Mouse (Mus musculus) CH12.LX (cell line): ENCODE results near the gene Ddx55. TPM values are rescaled to one million over a fixed set of nuclear protein-coding genes. Genes with fewer than 3 reads are reported as not detected.

Source experiments
- DNase-seq: peaks from one replicate; pipeline ENCODE4 v3.0.0-alpha.2; 2013; ENCODE audit errors: extremely low read depth
- H3K27ac ChIP-seq: 2 replicates; pipeline ENCODE4 v1.5.1; 2012; ENCODE audit warnings: low read depth, mild to moderate bottlenecking, control low read depth, moderate library complexity; ENCODE audit not compliant: insufficient read depth
- H3K27me3 ChIP-seq: replicated peaks from 2 replicates; pipeline ENCODE3; 2012; ENCODE audit warnings: inconsistent platforms
- H3K36me3 ChIP-seq, 2 experiments: replicated peaks in 1 of 2; 2 replicates each; pipeline versions ENCODE3 to v1.6.1; 2012; ENCODE audit warnings: inconsistent platforms in 1 of 2, low read length in 1 of 2, mild to moderate bottlenecking in 1 of 2, mixed read lengths in 1 of 2, moderate library complexity in 1 of 2; ENCODE audit not compliant: control insufficient read depth in 1 of 2, insufficient read depth in 1 of 2
- H3K4me1 ChIP-seq, 2 experiments: 2 replicates each; pipeline ENCODE4 v1.6.1; 2012; ENCODE audit warnings: inconsistent platforms in 1 of 2, moderate library complexity in 1 of 2; ENCODE audit not compliant: insufficient read depth in 2 of 2, control insufficient read depth in 1 of 2
- H3K4me2 ChIP-seq: 2 replicates; pipeline ENCODE4 v1.6.1; 2012; ENCODE audit warnings: low read depth, mild to moderate bottlenecking, control low read depth; ENCODE audit not compliant: poor library complexity, insufficient read depth, severe bottlenecking
- H3K4me3 ChIP-seq, 3 experiments: fragments of 150-350 bp in 1 of 3; sonication (generic) in 1 of 3; replicated peaks in 1 of 3; 2 replicates each; pipeline versions ENCODE3 to v1.5.1; 2011 to 2012; ENCODE audit warnings: low read depth in 2 of 3, low read length in 2 of 3, mild to moderate bottlenecking in 2 of 3, moderate library complexity in 2 of 3, control low read depth in 1 of 3, improper control_type of control experiment in 1 of 3, inconsistent platforms in 1 of 3, mixed read lengths in 1 of 3; ENCODE audit not compliant: poor library complexity in 1 of 3
- H3K79me2 ChIP-seq: replicated peaks from 2 replicates; pipeline ENCODE4 v1.6.1; 2012; ENCODE audit warnings: mild to moderate bottlenecking, moderate library complexity; ENCODE audit not compliant: control insufficient read depth, poor library complexity, insufficient read depth, severe bottlenecking; ENCODE audit errors: extremely low read depth
- H3K9ac ChIP-seq: 2 replicates; pipeline ENCODE4 v1.6.1; 2012; ENCODE audit warnings: low read depth, mild to moderate bottlenecking, control low read depth, moderate library complexity; ENCODE audit not compliant: insufficient read depth
- H3K9me3 ChIP-seq: replicated peaks from 2 replicates; pipeline ENCODE3; 2012; ENCODE audit warnings: low read length, inconsistent platforms, mixed read lengths
- CHD1 ChIP-seq: IDR thresholded peaks from 2 replicates; pipeline ENCODE4 v1.6.1; 2012; ENCODE audit warnings: low read depth, low read length, improper control_type of control experiment, inconsistent platforms
- CHD2 ChIP-seq: IDR thresholded peaks from 2 replicates; pipeline ENCODE4 v1.6.1; 2011; ENCODE audit warnings: low read length, improper control_type of control experiment
- CTCF ChIP-seq, 2 experiments: IDR thresholded peaks in 1 of 2; conservative IDR thresholded peaks in 1 of 2; 2 replicates each; pipeline ENCODE4 v1.5.1; 2011 to 2012; ENCODE audit warnings: low read depth in 2 of 2, low read length in 2 of 2, improper control_type of control experiment in 1 of 2, inconsistent platforms in 1 of 2, mild to moderate bottlenecking in 1 of 2, moderate library complexity in 1 of 2
- EP300 ChIP-seq: IDR thresholded peaks from 2 replicates; pipeline ENCODE4 v1.6.1; 2011; ENCODE audit warnings: low read length, improper control_type of control experiment
- ETS1 ChIP-seq: conservative IDR thresholded peaks from 2 replicates; pipeline ENCODE4 v1.6.1; 2012; ENCODE audit warnings: low read depth, mild to moderate bottlenecking, inconsistent platforms, low read length, improper control_type of control experiment, moderate library complexity
- GABPA ChIP-seq: IDR thresholded peaks from 2 replicates; pipeline ENCODE4 v1.6.1; 2012; ENCODE audit warnings: low read depth, low read length, improper control_type of control experiment, inconsistent platforms; ENCODE audit not compliant: insufficient replicate concordance
- JUND ChIP-seq: conservative IDR thresholded peaks from 2 replicates; pipeline ENCODE4 v1.6.1; 2011; ENCODE audit warnings: low read depth, low read length, improper control_type of control experiment
- KAT2A ChIP-seq: IDR thresholded peaks from 2 replicates; pipeline ENCODE4 v1.6.1; 2012; ENCODE audit warnings: low read length, improper control_type of control experiment, inconsistent platforms; ENCODE audit not compliant: insufficient replicate concordance
- MAX ChIP-seq: IDR thresholded peaks from 2 replicates; pipeline ENCODE4 v1.6.1; 2011; ENCODE audit warnings: low read length, improper control_type of control experiment
- MAZ ChIP-seq: IDR thresholded peaks from 2 replicates; pipeline ENCODE4 v1.6.1; 2012; ENCODE audit warnings: low read depth, mild to moderate bottlenecking, inconsistent platforms, low read length, improper control_type of control experiment, moderate library complexity
- MYC ChIP-seq: IDR thresholded peaks from 2 replicates; pipeline ENCODE4 v1.6.1; 2011; ENCODE audit warnings: low read depth, mild to moderate bottlenecking, improper control_type of control experiment, low read length
- NRF1 ChIP-seq: IDR thresholded peaks from 2 replicates; pipeline ENCODE4 v1.6.1; 2014; ENCODE audit warnings: low read depth, mild to moderate bottlenecking, inconsistent platforms, low read length, improper control_type of control experiment, moderate library complexity
- PAX5 ChIP-seq: IDR thresholded peaks from 2 replicates; pipeline ENCODE4 v1.6.1; 2012; ENCODE audit warnings: low read length, inconsistent platforms, mixed read lengths
- POLR2A ChIP-seq: IDR thresholded peaks from 2 replicates; pipeline ENCODE4 v1.6.1; 2011; ENCODE audit warnings: low read depth, mild to moderate bottlenecking, improper control_type of control experiment, low read length
- POLR2AphosphoS2 ChIP-seq: IDR thresholded peaks from 2 replicates; pipeline ENCODE4 v1.6.1; 2011; ENCODE audit warnings: low read depth, low read length, improper control_type of control experiment
- RAD21 ChIP-seq: IDR thresholded peaks from 2 replicates; pipeline ENCODE4 v1.6.1; 2011; ENCODE audit warnings: low read depth, mild to moderate bottlenecking, low read length, improper control_type of control experiment, moderate library complexity
- RCOR1 ChIP-seq: conservative IDR thresholded peaks from 2 replicates; pipeline ENCODE4 v1.6.1; 2012; ENCODE audit warnings: low read depth, mild to moderate bottlenecking, inconsistent platforms, low read length, improper control_type of control experiment
- SIN3A ChIP-seq: IDR thresholded peaks from 2 replicates; pipeline ENCODE4 v1.6.1; 2012; ENCODE audit warnings: low read length, improper control_type of control experiment, inconsistent platforms
- TBP ChIP-seq: conservative IDR thresholded peaks from 2 replicates; pipeline ENCODE4 v1.6.1; 2011; ENCODE audit warnings: low read depth, low read length, improper control_type of control experiment
- UBTF ChIP-seq: IDR thresholded peaks from 2 replicates; pipeline ENCODE4 v1.6.1; 2012; ENCODE audit warnings: low read depth, mild to moderate bottlenecking, inconsistent platforms, low read length, improper control_type of control experiment, moderate library complexity
- USF1 ChIP-seq: IDR thresholded peaks from 2 replicates; pipeline ENCODE4 v1.6.1; 2014; ENCODE audit warnings: low read depth, mild to moderate bottlenecking, inconsistent platforms, low read length, improper control_type of control experiment
- ZC3H11A ChIP-seq: IDR thresholded peaks from 2 replicates; pipeline ENCODE4 v1.6.1; 2012; ENCODE audit warnings: low read depth, mild to moderate bottlenecking, inconsistent platforms, low read length, improper control_type of control experiment
- ZKSCAN1 ChIP-seq: IDR thresholded peaks from 2 replicates; pipeline ENCODE4 v1.6.1; 2012; ENCODE audit warnings: low read depth, inconsistent platforms, low read length, improper control_type of control experiment, borderline replicate concordance
- ZMIZ1 ChIP-seq: IDR thresholded peaks from 2 replicates; pipeline ENCODE4 v1.6.1; 2012; ENCODE audit warnings: low read depth, mild to moderate bottlenecking, inconsistent platforms, low read length, improper control_type of control experiment
- dilution Hi-C: fragments of 300-500 bp; cut with MboI; formaldehyde crosslinking; loops from 2 replicates; pipeline ENCODE4 v1.14.3; 2020; ENCODE audit warnings: low sequenced_read_pairs; ENCODE audit not compliant: extremely low pct_unique_long_range_greater_than_20kb, extremely low pct_ligation_motif_present
- in situ Hi-C: fragments of 300-500 bp; cut with MboI; formaldehyde crosslinking; loops from 3 replicates; pipeline ENCODE4 v1.14.3; 2019; ENCODE audit warnings: low sequenced_read_pairs, low pct_ligation_motif_present, low pct_unique_long_range_greater_than_20kb, mixed read lengths
- polyA plus RNA-seq: library from polyadenylated mRNA; unstranded; fragments of >175 nt; gene quantifications from 2 replicates; pipeline ENCODE4 v1.2.1, GENCODE M21; 2012; ENCODE audit warnings: low read depth; ENCODE audit not compliant: insufficient read length
- total RNA-seq, 2 experiments: library from RNA; depleted of rRNA; stranded (reverse); fragments of 300-350 nt in 1 of 2; fragments of >200 nt in 1 of 2; gene quantifications; 2 replicates each; pipeline ENCODE4 v1.2.3; 2012 to 2014

Ddx55 gene
- total and polyA plus RNA-seq, 3 experiments: 15.1 to 25.9 (median 18.2) TPM

DNA sequence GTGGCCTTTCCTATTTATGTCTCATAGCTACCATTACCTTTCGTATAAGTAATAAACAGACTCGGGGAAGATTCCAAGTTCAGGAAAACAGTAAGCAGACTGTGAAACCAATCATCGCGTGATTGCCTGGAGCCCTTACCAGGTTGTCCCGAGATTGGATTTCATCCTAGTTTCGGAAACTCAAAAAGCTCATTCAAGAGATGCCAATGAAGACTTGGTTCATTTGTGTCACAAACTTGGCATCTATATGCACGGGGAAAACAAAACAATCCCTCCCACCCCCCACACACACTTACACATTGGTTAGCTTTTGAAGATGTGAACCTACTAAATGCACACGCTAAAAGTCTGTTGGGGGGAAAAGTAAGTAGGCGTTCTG is 581 bp upstream of the Ddx55 start:
- Histone ChIP-seq H3K4me1 (peaks cover 0 to 10% of the 10 kb centered on the region in 2 experiments; a peak in 2 of 4 replicates), H3K27ac (peak overlapping the region; percentile 66), H3K4me3 (peak overlapping the region; percentile 64 to 83 (median 79)), H3K9me3 (no peaks in the 10 kb centered on the region), H3K36me3 (peaks cover 37 to 54% of the 10 kb centered on the region in 2 experiments), H3K79me2 (peaks cover 19% of the 10 kb centered on the region), H3K27me3 (no peaks in the 10 kb centered on the region), H3K4me2 (peak overlapping the region; percentile 97), H3K9ac (peak overlapping the region; percentile 91)
- DNase-seq: peak; percentile 38
- dilution Hi-C loops: no loop called here
- TF ChIP-seq RAD21: no peak
- no peak for TF ChIP-seq KAT2A
- TF ChIP-seq CHD2: peak; percentile 80; the same call in 1 of the 2 replicates
- in situ Hi-C loops: loop anchor here (10.0 kb wide), 1 partner anchor 197 kb away; no protein-coding TSS in a partner anchor

DNA sequence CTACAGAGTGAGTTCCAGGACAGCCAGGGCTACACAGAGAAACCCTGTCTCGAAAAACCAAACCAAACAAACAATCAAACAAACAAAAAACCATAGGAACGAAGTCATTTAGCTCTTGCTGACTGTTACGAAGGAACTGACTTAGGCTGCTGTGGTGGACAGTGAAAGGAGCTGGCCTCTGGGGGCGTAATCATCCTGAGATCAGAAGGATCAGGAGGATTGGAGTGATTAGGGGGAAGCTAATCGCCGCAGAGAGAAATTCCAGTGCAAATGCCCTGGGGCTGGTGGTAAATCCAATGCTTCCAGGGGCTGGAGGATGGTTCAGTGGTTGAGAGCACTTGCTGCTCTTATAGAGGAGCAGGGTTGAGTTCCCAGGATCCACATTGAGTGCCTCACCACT is 943 bp downstream of the Ddx55 start:
- TF ChIP-seq MAX (no peak), KAT2A (no peak), MAZ (no peak), GABPA (no peak), NRF1 (no peak), JUND (no peak), MYC (no peak)
- Histone ChIP-seq H3K27ac (no peak overlapping the region), H3K9ac (peak overlapping the region; percentile 71), H3K4me1 (peaks cover 0 to 10% of the 10 kb centered on the region in 2 experiments; a peak in 2 of 4 replicates), H3K4me3 (peak overlapping the region in 1 of 3 experiments; percentile 64), H3K36me3 (peaks cover 37 to 54% of the 10 kb centered on the region in 2 experiments), H3K79me2 (peaks cover 8% of the 10 kb centered on the region), H3K9me3 (no peaks in the 10 kb centered on the region), H3K4me2 (peak overlapping the region; percentile 69), H3K27me3 (no peaks in the 10 kb centered on the region)
- no peak for DNase-seq
- in situ Hi-C loops: loop anchor here (10.0 kb wide), 1 partner anchor 199 kb away; no protein-coding TSS in a partner anchor
- dilution Hi-C loops: no loop called here

DNA sequence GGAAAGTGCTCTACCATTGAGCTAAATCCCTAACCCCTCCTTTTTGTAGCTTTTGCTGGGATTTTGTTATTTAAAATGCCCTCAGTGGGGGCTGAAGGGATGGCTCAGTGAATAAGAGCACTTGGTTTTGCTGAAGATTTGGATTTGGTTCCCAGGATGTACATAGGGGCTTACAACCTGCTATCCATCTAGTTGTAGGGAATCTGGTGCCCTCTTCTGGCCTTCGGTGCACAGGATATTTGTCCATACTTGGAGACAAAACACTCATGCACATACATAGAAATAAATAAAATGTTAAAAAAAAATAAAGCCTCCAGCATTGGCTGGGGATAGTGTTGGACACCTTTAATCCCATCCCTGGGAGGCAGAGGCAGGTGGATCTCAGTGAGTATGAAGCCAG is 2.5 kb downstream of the Ddx55 start:
- Histone ChIP-seq H3K36me3 (peaks cover 46 to 65% of the 10 kb centered on the region in 2 experiments), H3K27ac (no peak overlapping the region), H3K4me3 (no peak overlapping the region), H3K79me2 (peaks cover 8% of the 10 kb centered on the region), H3K4me1 (peaks cover 0 to 10% of the 10 kb centered on the region in 2 experiments; a peak in 2 of 4 replicates), H3K9ac (no peak overlapping the region), H3K9me3 (no peaks in the 10 kb centered on the region), H3K4me2 (no peak overlapping the region), H3K27me3 (no peaks in the 10 kb centered on the region)
- in situ Hi-C loops (loop anchor here (10.0 kb wide), 1 partner anchor 200 kb away; no protein-coding TSS in a partner anchor), dilution Hi-C loops (no loop called here)
- no peak for DNase-seq
- TF ChIP-seq ETS1 (no peak), POLR2A (no peak), ZC3H11A (no peak), JUND (no peak), POLR2AphosphoS2 (no peak), SIN3A (no peak), NRF1 (no peak), EP300 (no peak), PAX5 (no peak), USF1 (no peak), ZMIZ1 (no peak), CHD1 (no peak), RAD21 (peak; percentile 40), TBP (no peak), UBTF (no peak), RCOR1 (no peak), ZKSCAN1 (no peak), CTCF (conservative IDR thresholded peaks at IDR 0.05 in 1 of 2, IDR thresholded peaks at IDR 0.05 in 1 of 2; ENCODE audit: low read depth in 2 of 2, low read length in 2 of 2) (peak in 1 of 2 experiments; percentile 50; a peak in 2 of 4 replicates)
